Mouse (Mus musculus): ENCODE data around the gene Cars2. TPM values are rescaled to one million over a fixed set of nuclear protein-coding genes. Genes with fewer than 3 reads are reported as not detected.
"Not testable (repeated sequence)": the region's sequence is repeated elsewhere in the genome, so short reads cannot be mapped to it uniquely, and the experiment has no call there.

The Cars2 gene
- polyA plus RNA-seq, 1 experiment from 2014 or later = 32.5 TPM

GRCm38 (mm10) chr8:11473072-11473471 is 77.5 kb downstream of the Cars2 start:
- WGBS = 30% methylated on average over 4 of the region's 4 CpGs
- Histone ChIP-seq H3K4me1 (ENCODE audit: control insufficient read depth, insufficient read depth, low read length) (peaks cover 29% of the 10 kb centered on the region), H3K9me3 (ENCODE audit: control insufficient read depth, low read length) (no peaks in the 10 kb centered on the region), H3K27me3 (replicated peaks; ENCODE audit: control insufficient read depth, insufficient read depth, low read length) (no peaks in the 10 kb centered on the region), H3K4me2 (ENCODE audit: low read depth, low read length) (peak overlapping the region; percentile 18; the same call in 1 of the 2 replicates), H3K27ac (ENCODE audit: low read length) (peak overlapping the region; percentile 90), H3K36me3 (ENCODE audit: control insufficient read depth, insufficient read depth, low read length) (no peaks in the 10 kb centered on the region), H3K4me3 (ENCODE audit: low read length) (0 out of 2 replicates have a peak overlapping the region, but pooled peaks have one; percentile 3), H3K9ac (ENCODE audit: low read depth, low read length) (peak overlapping the region; percentile 41; the same call in 1 of the 2 replicates)
- ATAC-seq = peak; percentile 87

DNA sequence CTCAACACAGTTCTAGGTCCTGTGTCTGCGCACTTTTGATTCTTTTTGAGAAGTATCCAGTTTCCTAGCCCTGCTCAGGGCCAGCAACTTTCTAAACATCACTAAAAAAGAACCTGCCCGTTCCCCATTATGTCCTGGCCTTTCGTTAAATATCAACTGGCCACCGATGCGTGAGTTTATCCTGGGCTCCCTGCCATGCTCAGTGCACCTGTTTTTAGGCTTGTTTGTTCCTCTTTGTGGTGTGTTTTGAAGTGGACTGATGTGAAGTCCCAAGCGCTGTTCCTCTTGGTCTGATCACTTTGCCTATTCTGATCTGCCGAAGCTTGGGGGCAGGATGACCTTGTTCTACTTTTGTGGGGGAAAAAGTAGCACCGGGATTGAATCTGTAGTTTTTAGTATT is 79.3 kb downstream of the Cars2 start:
- H3K36me3 ChIP-seq (ENCODE audit: control insufficient read depth, insufficient read depth, low read length) = no peaks in the 10 kb centered on the region
- H3K27ac ChIP-seq (ENCODE audit: low read length) = no peak overlapping the region
- no peak for ATAC-seq
- no peak overlapping the region for H3K4me2 ChIP-seq (ENCODE audit: low read depth, low read length)
- H3K4me3 ChIP-seq (ENCODE audit: low read length) = no peak overlapping the region
- H3K9ac ChIP-seq (ENCODE audit: low read depth, low read length) = no peak overlapping the region
- 59% methylated on average over 8 of the region's 8 CpGs for WGBS
- peaks cover 23% of the 10 kb centered on the region for H3K4me1 ChIP-seq (ENCODE audit: control insufficient read depth, insufficient read depth, low read length)
- H3K27me3 ChIP-seq (replicated peaks; ENCODE audit: control insufficient read depth, insufficient read depth, low read length) = no peaks in the 10 kb centered on the region
- H3K9me3 ChIP-seq (ENCODE audit: control insufficient read depth, low read length) = peaks cover 7% of the 10 kb centered on the region

DNA sequence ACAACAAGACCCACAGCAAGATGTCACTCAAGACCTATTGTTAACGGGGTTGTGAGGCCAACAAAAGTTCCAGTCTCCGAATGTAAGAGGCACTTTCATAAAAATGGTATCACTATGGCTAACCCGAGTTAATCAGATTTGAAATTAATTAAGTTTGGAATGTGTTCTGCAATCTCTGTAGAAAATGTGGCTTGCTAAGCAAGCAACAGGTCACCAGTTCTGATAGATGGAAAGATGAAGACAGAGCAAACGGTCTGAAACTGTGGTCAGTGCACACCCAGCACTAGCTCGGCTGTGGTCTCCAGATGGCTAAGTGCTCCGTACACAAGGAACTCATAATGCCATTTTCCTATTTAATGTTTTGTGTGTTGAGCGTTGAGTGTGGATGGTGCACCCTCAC is 79.9 kb downstream of the Cars2 start:
- ATAC-seq = no peak
- no peak overlapping the region for H3K27ac ChIP-seq (ENCODE audit: low read length)
- no peak overlapping the region for H3K9ac ChIP-seq (ENCODE audit: low read depth, low read length)
- peaks cover 7% of the 10 kb centered on the region for H3K9me3 ChIP-seq (ENCODE audit: control insufficient read depth, low read length)
- H3K4me1 ChIP-seq (ENCODE audit: control insufficient read depth, insufficient read depth, low read length) = peaks cover 16% of the 10 kb centered on the region
- no peak overlapping the region for H3K4me3 ChIP-seq (ENCODE audit: low read length)
- 77% methylated on average over 7 of the region's 7 CpGs for WGBS
- H3K27me3 ChIP-seq (replicated peaks; ENCODE audit: control insufficient read depth, insufficient read depth, low read length) = no peaks in the 10 kb centered on the region
- no peaks in the 10 kb centered on the region for H3K36me3 ChIP-seq (ENCODE audit: control insufficient read depth, insufficient read depth, low read length)
- no peak overlapping the region for H3K4me2 ChIP-seq (ENCODE audit: low read depth, low read length)

DNA sequence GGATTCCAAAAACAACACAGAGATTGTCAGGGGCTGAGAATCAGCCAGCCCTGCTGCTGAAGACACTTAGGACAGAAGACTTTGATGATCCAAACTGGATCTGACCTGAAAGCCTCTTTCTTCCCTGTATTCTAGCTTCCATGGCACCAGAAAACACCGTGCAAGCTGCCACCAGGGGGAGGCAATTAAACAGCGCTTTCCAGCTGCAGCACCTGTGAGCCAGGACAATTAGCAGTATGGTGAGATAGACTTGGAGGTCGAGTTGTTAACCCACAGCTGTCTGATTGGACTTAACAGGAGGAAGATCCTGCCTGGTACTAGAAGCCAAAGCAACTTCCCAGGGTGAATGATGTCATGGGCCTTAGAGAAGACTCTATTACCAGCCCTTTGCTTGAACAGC is 81.5 kb downstream of the Cars2 start:
- no peak overlapping the region for H3K4me2 ChIP-seq (ENCODE audit: low read depth, low read length)
- no peak overlapping the region for H3K9ac ChIP-seq (ENCODE audit: low read depth, low read length)
- WGBS = 8% methylated on average over 3 of the region's 3 CpGs
- no peak overlapping the region for H3K27ac ChIP-seq (ENCODE audit: low read length)
- ATAC-seq = no peak
- no peaks in the 10 kb centered on the region for H3K36me3 ChIP-seq (ENCODE audit: control insufficient read depth, insufficient read depth, low read length)
- no peak overlapping the region for H3K4me3 ChIP-seq (ENCODE audit: low read length)
- H3K9me3 ChIP-seq (ENCODE audit: control insufficient read depth, low read length) = peaks cover 7% of the 10 kb centered on the region
- peaks cover 15% of the 10 kb centered on the region for H3K4me1 ChIP-seq (ENCODE audit: control insufficient read depth, insufficient read depth, low read length)
- H3K27me3 ChIP-seq (replicated peaks; ENCODE audit: control insufficient read depth, insufficient read depth, low read length) = no peaks in the 10 kb centered on the region

DNA sequence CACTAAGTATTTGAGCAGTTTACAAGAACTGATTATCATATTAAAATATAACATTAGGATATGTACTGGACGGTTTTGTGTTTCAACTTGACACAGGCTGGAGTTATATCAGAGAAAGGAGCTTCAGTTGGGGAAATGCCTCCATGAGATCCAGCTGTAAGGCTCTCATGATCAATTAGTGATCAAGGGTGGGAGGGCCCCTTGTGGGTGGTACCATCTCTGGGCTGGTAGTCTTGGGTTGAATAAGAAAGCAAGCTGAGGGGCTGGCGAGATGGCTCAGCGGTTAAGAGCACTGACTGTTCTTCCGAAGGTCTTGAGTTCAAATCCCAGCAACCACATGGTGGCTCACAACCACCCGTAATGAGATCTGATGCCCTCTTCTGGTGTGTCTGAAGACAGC is 84.1 kb downstream of the Cars2 start:
- WGBS = 85% methylated on average over 4 of the region's 5 CpGs
- H3K27ac ChIP-seq (ENCODE audit: low read length); H3K36me3 ChIP-seq (ENCODE audit: control insufficient read depth, insufficient read depth, low read length); H3K9me3 ChIP-seq (ENCODE audit: control insufficient read depth, low read length); ATAC-seq; H3K27me3 ChIP-seq (replicated peaks; ENCODE audit: control insufficient read depth, insufficient read depth, low read length); H3K4me2 ChIP-seq (ENCODE audit: low read depth, low read length); H3K9ac ChIP-seq (ENCODE audit: low read depth, low read length); H3K4me3 ChIP-seq (ENCODE audit: low read length): not testable (repeated sequence)
- peaks cover 12% of the 10 kb centered on the region; the same call in 1 of the 2 replicates for H3K4me1 ChIP-seq (ENCODE audit: control insufficient read depth, insufficient read depth, low read length)

DNA sequence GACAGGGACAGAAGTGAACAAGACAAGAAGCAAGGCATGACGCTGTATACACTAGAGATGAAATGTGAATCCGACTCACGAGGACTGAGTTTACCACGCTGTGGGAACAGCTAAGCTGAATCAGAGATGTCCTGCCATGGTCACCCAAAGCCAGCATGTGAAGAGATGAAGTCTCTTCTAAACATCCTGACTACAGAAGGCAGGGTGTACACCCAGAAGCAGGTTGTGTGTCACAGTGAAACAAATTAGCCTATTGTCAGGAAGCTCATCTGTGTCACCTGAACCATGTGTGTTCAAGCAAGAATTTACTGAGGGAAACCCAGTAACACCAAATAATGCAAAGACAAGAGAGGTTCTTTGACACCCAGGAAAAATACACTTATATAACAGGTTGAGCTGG is 85.0 kb downstream of the Cars2 start:
- Histone ChIP-seq H3K27me3 (replicated peaks; ENCODE audit: control insufficient read depth, insufficient read depth, low read length) (no peaks in the 10 kb centered on the region), H3K27ac (ENCODE audit: low read length) (no peak overlapping the region), H3K36me3 (ENCODE audit: control insufficient read depth, insufficient read depth, low read length) (no peaks in the 10 kb centered on the region), H3K4me3 (ENCODE audit: low read length) (no peak overlapping the region), H3K9ac (ENCODE audit: low read depth, low read length) (no peak overlapping the region), H3K4me1 (ENCODE audit: control insufficient read depth, insufficient read depth, low read length) (peaks cover 15% of the 10 kb centered on the region; the same call in 1 of the 2 replicates), H3K9me3 (ENCODE audit: control insufficient read depth, low read length) (peaks cover 7% of the 10 kb centered on the region), H3K4me2 (ENCODE audit: low read depth, low read length) (no peak overlapping the region)
- WGBS = 91% methylated on average over 4 of the region's 4 CpGs
- ATAC-seq = no peak

DNA sequence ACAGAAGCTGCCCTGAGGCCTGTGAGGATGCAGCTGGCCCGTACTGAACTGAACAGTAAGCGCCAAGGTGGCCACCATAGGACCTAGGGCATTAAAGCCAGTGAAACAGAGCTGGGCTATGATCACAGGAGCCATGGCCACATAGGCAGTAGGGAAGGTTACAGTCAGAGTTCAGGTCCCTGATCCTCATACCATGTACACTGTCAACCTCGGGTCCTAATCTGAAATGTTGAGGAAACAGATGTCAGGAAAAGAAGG is 85.9 kb downstream of the Cars2 start:
- no peak overlapping the region for H3K4me2 ChIP-seq (ENCODE audit: low read depth, low read length)
- WGBS = 68% methylated on average over 3 of the region's 3 CpGs
- H3K4me1 ChIP-seq (ENCODE audit: control insufficient read depth, insufficient read depth, low read length) = peaks cover 15% of the 10 kb centered on the region; the same call in 1 of the 2 replicates
- peaks cover 7% of the 10 kb centered on the region for H3K9me3 ChIP-seq (ENCODE audit: control insufficient read depth, low read length)
- no peaks in the 10 kb centered on the region for H3K36me3 ChIP-seq (ENCODE audit: control insufficient read depth, insufficient read depth, low read length)
- no peak for ATAC-seq
- no peak overlapping the region for H3K4me3 ChIP-seq (ENCODE audit: low read length)
- H3K27me3 ChIP-seq (replicated peaks; ENCODE audit: control insufficient read depth, insufficient read depth, low read length) = no peaks in the 10 kb centered on the region
- H3K9ac ChIP-seq (ENCODE audit: low read depth, low read length) = no peak overlapping the region
- peak overlapping the region; percentile 67 for H3K27ac ChIP-seq (ENCODE audit: low read length)

Other genes with a start within 250 kb of the Cars2 start
- gene Col4a2, start 238.0 kb downstream of the Cars2 start, polyA plus RNA-seq (2015; fragmentation: Nextera tagmentation; extraction: Ambion mirVana) = 39.1 and 50.2 TPM in 2 replicates
- gene Col4a1, start 238.0 kb downstream of the Cars2 start, polyA plus RNA-seq (2015; fragmentation: Nextera tagmentation; extraction: Ambion mirVana) = 136 and 172 TPM in 2 replicates
- gene Rab20, start 72.1 kb downstream of the Cars2 start, polyA plus RNA-seq (2015; fragmentation: Nextera tagmentation; extraction: Ambion mirVana) = 25.5 and 27.6 TPM in 2 replicates
- 96.8 and 105 TPM in 2 replicates for gene Naxd, start 53.3 kb downstream of the Cars2 start, polyA plus RNA-seq (2015; fragmentation: Nextera tagmentation; extraction: Ambion mirVana)
- gene Ing1, start 4.8 kb upstream of the Cars2 start, polyA plus RNA-seq (2015; fragmentation: Nextera tagmentation; extraction: Ambion mirVana) = 21.5 and 22.0 TPM in 2 replicates
- gene Ankrd10, start 85.0 kb upstream of the Cars2 start, polyA plus RNA-seq (2015; fragmentation: Nextera tagmentation; extraction: Ambion mirVana) = 68.9 and 73.5 TPM in 2 replicates
- gene 1700016D06Rik, start 150.3 kb upstream of the Cars2 start, polyA plus RNA-seq (2015; fragmentation: Nextera tagmentation; extraction: Ambion mirVana) = not detected in 2 replicates
- gene Arhgef7, start 176.9 kb upstream of the Cars2 start, polyA plus RNA-seq (2015; fragmentation: Nextera tagmentation; extraction: Ambion mirVana) = 23.9 and 24.0 TPM in 2 replicates

All from intestine, embryonic 16.5 days (tissue).